Mouse (Mus musculus): Measurements from ENCODE around the gene Il1r2. TPM values are rescaled to one million over a fixed set of nuclear protein-coding genes. Genes with fewer than 3 reads are reported as not detected.

The Il1r2 gene
- polyA plus RNA-seq, 1 experiment: 4.2 TPM

DNA sequence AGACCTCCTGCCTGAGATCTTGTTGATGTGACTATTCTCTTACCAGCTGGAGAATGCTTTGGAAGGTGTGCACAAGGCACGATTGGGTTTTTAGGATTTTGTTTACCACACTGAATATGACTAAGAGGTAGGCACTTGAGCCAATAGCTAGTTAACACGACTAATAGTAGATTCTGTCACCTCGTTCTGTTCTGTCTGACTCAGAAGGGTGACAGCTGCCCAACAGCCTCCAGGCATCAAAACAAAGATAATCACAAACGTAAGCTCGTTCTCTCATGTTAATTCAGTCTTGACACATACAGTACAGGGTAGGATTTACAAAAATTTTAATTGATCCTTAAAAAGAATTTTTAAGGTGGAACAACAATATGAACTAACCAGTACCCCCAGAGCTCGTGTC, 18.7 kb downstream of the Il1r2 start:
- WGBS: 89% methylated on average over 6 of the region's 6 CpGs
- no peaks in the 10 kb centered on the region for H3K4me1 ChIP-seq (replicated peaks; ENCODE audit: control insufficient read depth, insufficient read depth, low read length)
- H3K36me3 ChIP-seq (ENCODE audit: control insufficient read depth, insufficient read depth, low read length): no peaks in the 10 kb centered on the region
- H3K4me3 ChIP-seq (ENCODE audit: control insufficient read depth, insufficient read depth, low read length): no peak overlapping the region
- H3K27ac ChIP-seq (ENCODE audit: control insufficient read depth, insufficient read depth, low read length): no peak overlapping the region
- TF ChIP-seq POLR2A (IDR thresholded peaks at IDR 0.05; ENCODE audit: control insufficient read depth, extremely low read depth, insufficient read depth, low read length, poor library complexity): no peak
- TF ChIP-seq CTCF (IDR thresholded peaks at IDR 0.05; ENCODE audit: borderline replicate concordance, control insufficient read depth, extremely low read depth, insufficient read depth, low read length, poor library complexity): no peak
- DNase-seq: no peak
- no peaks in the 10 kb centered on the region for H3K27me3 ChIP-seq (ENCODE audit: control insufficient read depth, insufficient read depth, low read length)

GRCm38 (mm10) chr1:40094601-40095304, 20.9 kb downstream of the Il1r2 start:
- Histone ChIP-seq H3K4me3 (ENCODE audit: control insufficient read depth, insufficient read depth, low read length) (no peak overlapping the region), H3K36me3 (ENCODE audit: control insufficient read depth, insufficient read depth, low read length) (no peaks in the 10 kb centered on the region), H3K4me1 (replicated peaks; ENCODE audit: control insufficient read depth, insufficient read depth, low read length) (no peaks in the 10 kb centered on the region), H3K27me3 (ENCODE audit: control insufficient read depth, insufficient read depth, low read length) (no peaks in the 10 kb centered on the region), H3K27ac (ENCODE audit: control insufficient read depth, insufficient read depth, low read length) (no peak overlapping the region)
- DNase-seq: no peak
- no peak for TF ChIP-seq CTCF (IDR thresholded peaks at IDR 0.05; ENCODE audit: borderline replicate concordance, control insufficient read depth, extremely low read depth, insufficient read depth, low read length, poor library complexity)
- no peak for TF ChIP-seq POLR2A (IDR thresholded peaks at IDR 0.05; ENCODE audit: control insufficient read depth, extremely low read depth, insufficient read depth, low read length, poor library complexity)
- 68% methylated on average over 3 of the region's 3 CpGs for WGBS

GRCm38 (mm10) chr1:40095585-40095984, 21.7 kb downstream of the Il1r2 start:
- Histone ChIP-seq H3K27ac (ENCODE audit: control insufficient read depth, insufficient read depth, low read length) (no peak overlapping the region), H3K4me3 (ENCODE audit: control insufficient read depth, insufficient read depth, low read length) (no peak overlapping the region), H3K4me1 (replicated peaks; ENCODE audit: control insufficient read depth, insufficient read depth, low read length) (no peaks in the 10 kb centered on the region), H3K27me3 (ENCODE audit: control insufficient read depth, insufficient read depth, low read length) (no peaks in the 10 kb centered on the region), H3K36me3 (ENCODE audit: control insufficient read depth, insufficient read depth, low read length) (no peaks in the 10 kb centered on the region)
- DNase-seq: no peak
- TF ChIP-seq CTCF (IDR thresholded peaks at IDR 0.05; ENCODE audit: borderline replicate concordance, control insufficient read depth, extremely low read depth, insufficient read depth, low read length, poor library complexity) (no peak), POLR2A (IDR thresholded peaks at IDR 0.05; ENCODE audit: control insufficient read depth, extremely low read depth, insufficient read depth, low read length, poor library complexity) (no peak)
- 52% methylated on average over 1 of the region's 1 CpGs for WGBS

- DNase-seq: no peak
- H3K27ac ChIP-seq (ENCODE audit: control insufficient read depth, insufficient read depth, low read length): no peak overlapping the region
- 86% methylated on average over 4 of the region's 4 CpGs for WGBS
- H3K4me1 ChIP-seq (replicated peaks; ENCODE audit: control insufficient read depth, insufficient read depth, low read length): no peaks in the 10 kb centered on the region
- no peaks in the 10 kb centered on the region for H3K36me3 ChIP-seq (ENCODE audit: control insufficient read depth, insufficient read depth, low read length)
- TF ChIP-seq CTCF (IDR thresholded peaks at IDR 0.05; ENCODE audit: borderline replicate concordance, control insufficient read depth, extremely low read depth, insufficient read depth, low read length, poor library complexity) (no peak), POLR2A (IDR thresholded peaks at IDR 0.05; ENCODE audit: control insufficient read depth, extremely low read depth, insufficient read depth, low read length, poor library complexity) (no peak)
- H3K27me3 ChIP-seq (ENCODE audit: control insufficient read depth, insufficient read depth, low read length): no peaks in the 10 kb centered on the region
- no peak overlapping the region for H3K4me3 ChIP-seq (ENCODE audit: control insufficient read depth, insufficient read depth, low read length)
These were observed 32.4 kb downstream of the Il1r2 start for GRCm38 (mm10) chr1:40106306-40106705.

DNA sequence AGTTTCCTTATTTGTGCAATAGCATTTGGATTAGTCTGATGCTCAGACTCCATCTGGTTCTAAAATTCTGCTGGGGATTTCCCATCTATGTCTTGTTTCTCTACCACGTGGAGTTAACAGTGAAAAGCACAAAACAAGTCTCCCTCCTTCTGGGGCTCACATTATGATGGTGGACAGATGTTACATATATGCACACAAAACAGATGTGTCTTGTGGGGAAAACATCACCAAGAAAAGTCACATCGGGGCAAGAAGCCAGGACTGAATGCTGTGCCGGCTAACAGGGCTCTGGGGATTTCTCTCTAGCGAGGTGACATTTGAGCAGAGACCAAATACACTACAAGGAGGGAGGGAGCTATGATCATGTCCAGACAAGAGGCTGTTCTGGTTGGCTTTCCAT, 32.8 kb downstream of the Il1r2 start:
- Histone ChIP-seq H3K36me3 (ENCODE audit: control insufficient read depth, insufficient read depth, low read length) (no peaks in the 10 kb centered on the region), H3K4me3 (ENCODE audit: control insufficient read depth, insufficient read depth, low read length) (no peak overlapping the region), H3K4me1 (replicated peaks; ENCODE audit: control insufficient read depth, insufficient read depth, low read length) (no peaks in the 10 kb centered on the region), H3K27ac (ENCODE audit: control insufficient read depth, insufficient read depth, low read length) (no peak overlapping the region), H3K27me3 (ENCODE audit: control insufficient read depth, insufficient read depth, low read length) (no peaks in the 10 kb centered on the region)
- DNase-seq: no peak
- 84% methylated on average over 4 of the region's 4 CpGs for WGBS
- TF ChIP-seq CTCF (IDR thresholded peaks at IDR 0.05; ENCODE audit: borderline replicate concordance, control insufficient read depth, extremely low read depth, insufficient read depth, low read length, poor library complexity): no peak

DNA sequence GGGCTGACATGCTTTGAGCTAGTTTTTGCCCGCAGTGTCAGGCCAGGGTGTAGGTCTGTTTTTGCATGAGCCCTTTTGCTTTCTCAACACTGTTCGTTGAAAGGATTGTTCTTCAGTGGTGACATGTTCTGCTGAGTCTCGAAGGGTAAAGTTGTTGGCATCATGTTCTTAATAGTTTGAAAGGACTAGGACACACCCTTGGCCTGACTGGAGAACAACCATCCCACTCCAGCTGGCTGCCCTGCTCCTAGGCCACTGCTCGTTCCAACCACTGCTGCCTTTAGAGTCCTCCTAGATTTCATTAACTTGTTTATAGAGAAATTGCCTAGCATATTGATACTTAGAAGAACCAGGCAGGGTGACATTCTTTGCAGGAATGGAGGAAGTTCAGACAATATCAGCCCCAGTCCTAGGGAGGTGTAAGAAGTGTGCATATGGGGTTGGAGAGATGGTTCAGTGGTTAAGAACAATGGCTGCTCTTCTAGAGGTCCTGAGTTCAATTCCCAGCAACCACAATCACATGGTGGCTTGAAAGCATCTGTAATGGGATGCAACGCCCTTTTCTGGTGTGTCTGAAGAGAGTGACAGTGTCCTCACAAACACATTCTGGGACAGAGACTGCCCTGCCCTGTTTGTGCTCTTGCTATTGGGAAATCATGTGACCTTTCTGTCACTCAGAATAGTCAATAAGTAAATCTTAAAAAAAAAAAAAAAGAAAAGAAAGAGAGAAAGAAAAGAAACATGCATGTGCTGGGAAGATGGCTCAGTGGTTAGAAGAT, 34.3 kb downstream of the Il1r2 start:
- Histone ChIP-seq H3K27ac (ENCODE audit: control insufficient read depth, insufficient read depth, low read length) (no peak overlapping the region), H3K4me1 (replicated peaks; ENCODE audit: control insufficient read depth, insufficient read depth, low read length) (no peaks in the 10 kb centered on the region), H3K27me3 (ENCODE audit: control insufficient read depth, insufficient read depth, low read length) (no peaks in the 10 kb centered on the region), H3K4me3 (ENCODE audit: control insufficient read depth, insufficient read depth, low read length) (no peak overlapping the region), H3K36me3 (ENCODE audit: control insufficient read depth, insufficient read depth, low read length) (no peaks in the 10 kb centered on the region)
- WGBS: 91% methylated on average over 5 of the region's 5 CpGs
- TF ChIP-seq POLR2A (IDR thresholded peaks at IDR 0.05; ENCODE audit: control insufficient read depth, extremely low read depth, insufficient read depth, low read length, poor library complexity) (no peak), CTCF (IDR thresholded peaks at IDR 0.05; ENCODE audit: borderline replicate concordance, control insufficient read depth, extremely low read depth, insufficient read depth, low read length, poor library complexity) (no peak)
- no peak for DNase-seq
